Mouse (Mus musculus): ENCODE results near the gene Olfr283.
"Not testable (repeated sequence)": the region's sequence is repeated elsewhere in the genome, so short reads cannot be mapped to it uniquely, and the experiment has no call there.

Gene Olfr283

DNA sequence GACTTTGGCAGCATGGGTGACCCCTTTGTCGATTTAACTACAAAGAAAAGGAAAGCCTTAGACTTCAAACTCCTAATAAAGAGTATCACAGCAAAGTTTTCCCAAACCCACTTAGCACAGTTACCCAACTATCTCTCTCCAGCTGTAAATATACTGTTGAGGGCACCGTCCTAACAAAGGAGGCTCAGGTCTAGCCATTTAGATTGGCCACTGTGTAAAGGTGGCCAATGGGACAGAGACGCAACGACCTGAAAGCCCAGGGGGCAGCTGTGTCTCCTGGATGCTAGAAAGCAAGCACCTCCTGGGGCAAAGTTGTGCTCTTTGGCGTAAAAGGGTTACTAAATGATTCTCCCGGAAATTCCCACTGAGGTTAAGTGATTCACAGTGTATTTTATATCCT is at the start of gene Olfr283:
Gene Olfr283, minus strand, starts transcription at position 101 of the 400 bp plus-strand sequence.
- DNase-seq (ENCODE audit: low read depth): no peak

GRCm38 (mm10) chr15:98425188-98425587 is 44.4 kb upstream of the Olfr283 start:
- no peak for DNase-seq (ENCODE audit: low read depth)

DNA sequence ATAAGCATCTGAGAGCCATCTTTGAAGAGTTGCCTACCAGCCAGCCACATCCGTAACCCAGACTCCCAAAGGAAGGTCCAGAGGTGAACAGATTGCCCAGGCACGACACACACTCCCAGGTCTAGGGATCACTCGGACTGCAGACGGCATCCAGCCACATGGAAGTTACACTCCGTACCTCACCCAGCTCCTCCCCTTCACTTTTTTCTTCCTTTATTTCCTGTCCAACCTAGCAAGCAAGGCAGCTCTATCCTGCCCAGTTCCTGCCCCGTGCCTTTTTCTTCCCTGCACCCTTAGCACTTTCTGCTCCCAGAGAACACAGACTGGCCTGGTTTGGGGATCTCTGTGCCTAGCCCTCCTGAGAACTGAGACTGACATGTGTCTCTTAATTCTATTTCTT is 44.0 kb upstream of the Olfr283 start:
- no peak for DNase-seq (ENCODE audit: low read depth)

DNA sequence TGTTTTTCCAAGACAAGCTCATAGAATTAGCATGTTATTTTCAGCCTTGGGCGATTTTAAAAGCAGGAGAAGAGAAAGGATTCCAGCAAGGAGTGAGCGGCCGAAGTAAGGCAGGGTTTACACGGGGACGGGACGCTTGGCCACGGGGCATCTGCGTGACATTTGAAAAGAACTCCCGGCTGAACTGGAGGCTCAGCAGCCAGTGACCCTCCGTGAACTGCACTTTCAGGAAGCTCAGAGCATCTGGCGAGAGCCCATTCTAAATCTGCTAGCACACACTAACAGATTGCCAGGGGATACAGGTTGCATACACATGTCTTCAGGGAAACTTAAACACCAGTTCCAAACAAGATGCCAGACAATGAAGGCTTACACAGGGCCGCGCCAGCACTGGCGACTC is 43.6 kb upstream of the Olfr283 start:
- DNase-seq (ENCODE audit: low read depth): no peak

DNA sequence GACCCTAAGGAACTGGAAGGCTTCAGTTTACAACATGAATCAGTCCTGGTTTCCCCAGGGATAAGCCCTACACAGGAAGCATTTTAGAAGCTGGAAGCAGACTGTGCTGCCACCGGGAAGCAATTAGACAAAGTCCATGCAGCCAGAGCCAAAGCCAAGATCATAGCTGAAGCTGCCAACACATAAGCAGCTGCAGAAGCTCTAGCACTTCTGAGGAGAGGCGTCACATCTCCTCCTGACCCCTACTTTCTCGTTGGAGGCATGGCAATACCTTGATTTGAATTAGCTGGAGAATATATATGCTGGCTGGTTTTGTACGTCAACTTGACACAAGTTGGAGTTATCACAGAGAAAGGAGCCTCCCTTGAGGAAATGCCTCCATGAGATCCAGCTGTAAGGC is 40.2 kb upstream of the Olfr283 start:
- DNase-seq (ENCODE audit: low read depth): no peak

- DNase-seq (ENCODE audit: low read depth): no peak
These were observed 37.4 kb upstream of the Olfr283 start for GRCm38 (mm10) chr15:98418096-98418495.

DNA sequence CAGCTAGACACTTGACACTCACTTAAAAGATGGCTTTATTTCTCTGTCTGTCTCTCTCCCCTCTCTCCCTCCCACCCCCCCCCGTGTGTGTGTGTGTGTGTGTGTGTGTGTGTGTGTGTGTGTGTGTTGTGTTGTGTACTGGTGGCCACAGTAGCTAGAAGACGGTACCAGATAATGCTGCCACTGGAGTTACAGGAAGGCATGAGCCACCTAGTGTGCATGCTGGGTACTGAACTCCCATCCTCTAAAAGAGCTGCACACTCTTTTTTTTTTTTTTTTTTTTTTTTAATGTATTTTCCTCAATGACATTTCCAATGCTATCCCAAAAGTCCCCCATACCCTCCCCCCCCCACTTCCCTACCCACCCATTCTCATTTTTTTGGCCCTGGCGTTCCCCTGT is 36.5 kb upstream of the Olfr283 start:
- DNase-seq (ENCODE audit: low read depth): peak; percentile 12

GRCm38 (mm10) chr15:98416802-98417201 is 36.1 kb upstream of the Olfr283 start:
- not testable (repeated sequence) for DNase-seq (ENCODE audit: low read depth)

- no peak for DNase-seq (ENCODE audit: low read depth)
These were observed 35.2 kb upstream of the Olfr283 start for GRCm38 (mm10) chr15:98415996-98416395.

- no peak for DNase-seq (ENCODE audit: low read depth)
These were observed 29.5 kb upstream of the Olfr283 start for GRCm38 (mm10) chr15:98410249-98410648.

DNA sequence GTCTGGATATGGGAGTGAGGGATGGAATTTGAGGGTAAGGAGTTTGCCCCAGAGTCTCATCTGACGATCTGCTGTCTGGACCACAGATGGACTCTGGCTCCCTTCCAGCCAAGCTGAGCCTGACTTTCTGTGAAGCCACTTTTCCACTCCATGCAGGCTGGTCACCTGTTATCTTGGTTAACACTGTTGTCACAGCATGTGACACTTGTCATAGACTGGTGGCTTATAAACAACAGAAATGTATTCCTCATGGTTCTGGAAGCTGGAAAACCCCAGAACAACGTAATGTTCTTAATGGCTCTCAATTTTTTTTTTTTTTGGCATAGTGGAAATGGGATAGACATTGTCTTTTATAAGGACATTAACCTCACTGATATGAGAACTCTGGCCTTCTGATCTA is 28.9 kb upstream of the Olfr283 start:
- no peak for DNase-seq (ENCODE audit: low read depth)

DNA sequence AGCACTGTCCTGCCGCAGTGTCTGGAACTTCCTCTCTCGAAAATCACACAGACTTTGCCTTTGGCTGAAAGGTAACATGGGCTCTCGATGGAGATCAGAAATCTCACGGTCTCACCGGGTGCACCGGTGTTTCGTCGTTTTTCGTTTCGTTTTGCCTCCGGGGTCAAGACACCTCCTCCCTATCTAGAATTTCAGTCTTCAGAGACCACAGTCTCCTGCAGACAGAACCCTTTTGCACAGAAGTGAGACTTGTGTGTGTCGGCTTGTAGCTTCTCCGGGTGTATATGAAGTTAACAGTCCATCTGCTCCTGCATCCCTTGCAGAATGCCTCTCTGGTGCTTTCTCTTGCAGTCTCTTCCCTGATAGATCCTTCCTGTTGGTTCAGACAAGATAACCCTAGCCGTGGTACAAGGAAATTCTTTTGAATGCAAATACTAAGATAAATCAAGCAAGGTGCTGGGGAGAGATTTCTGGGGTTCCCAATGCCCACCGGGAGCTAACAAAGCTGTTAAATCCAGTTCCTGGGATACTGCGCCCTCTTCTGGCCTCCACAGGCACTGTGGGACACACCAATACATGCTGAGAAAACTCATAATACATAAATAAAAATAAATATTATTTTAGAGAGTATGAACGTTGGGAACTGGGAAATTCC is 27.8 kb upstream of the Olfr283 start:
- DNase-seq (ENCODE audit: low read depth): no peak

DNA sequence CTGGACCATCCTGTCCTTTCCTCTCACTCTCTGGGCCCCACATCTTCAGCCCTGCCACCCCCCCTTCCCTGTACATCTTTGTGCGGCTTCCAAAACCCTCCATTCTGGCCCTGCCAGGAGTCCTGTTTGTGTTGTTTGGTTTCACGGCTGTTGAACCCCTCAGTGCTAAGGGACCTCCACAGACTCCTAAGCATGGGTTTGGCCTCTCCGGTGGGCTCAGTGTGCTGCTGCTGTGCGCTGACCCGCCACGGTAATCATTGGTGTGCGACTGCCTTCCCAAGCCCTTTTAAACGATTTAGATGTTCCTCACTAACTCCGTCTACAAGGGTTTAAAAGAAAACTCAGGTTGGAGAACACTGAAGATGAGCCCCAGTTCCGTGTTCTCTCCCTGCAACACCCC is 21.6 kb upstream of the Olfr283 start:
- no peak for DNase-seq (ENCODE audit: low read depth)

- DNase-seq (ENCODE audit: low read depth): no peak
These were observed 16.4 kb upstream of the Olfr283 start for GRCm38 (mm10) chr15:98397136-98397535.

- DNase-seq (ENCODE audit: low read depth): no peak
These were observed 11.1 kb upstream of the Olfr283 start for GRCm38 (mm10) chr15:98391903-98392187.

DNA sequence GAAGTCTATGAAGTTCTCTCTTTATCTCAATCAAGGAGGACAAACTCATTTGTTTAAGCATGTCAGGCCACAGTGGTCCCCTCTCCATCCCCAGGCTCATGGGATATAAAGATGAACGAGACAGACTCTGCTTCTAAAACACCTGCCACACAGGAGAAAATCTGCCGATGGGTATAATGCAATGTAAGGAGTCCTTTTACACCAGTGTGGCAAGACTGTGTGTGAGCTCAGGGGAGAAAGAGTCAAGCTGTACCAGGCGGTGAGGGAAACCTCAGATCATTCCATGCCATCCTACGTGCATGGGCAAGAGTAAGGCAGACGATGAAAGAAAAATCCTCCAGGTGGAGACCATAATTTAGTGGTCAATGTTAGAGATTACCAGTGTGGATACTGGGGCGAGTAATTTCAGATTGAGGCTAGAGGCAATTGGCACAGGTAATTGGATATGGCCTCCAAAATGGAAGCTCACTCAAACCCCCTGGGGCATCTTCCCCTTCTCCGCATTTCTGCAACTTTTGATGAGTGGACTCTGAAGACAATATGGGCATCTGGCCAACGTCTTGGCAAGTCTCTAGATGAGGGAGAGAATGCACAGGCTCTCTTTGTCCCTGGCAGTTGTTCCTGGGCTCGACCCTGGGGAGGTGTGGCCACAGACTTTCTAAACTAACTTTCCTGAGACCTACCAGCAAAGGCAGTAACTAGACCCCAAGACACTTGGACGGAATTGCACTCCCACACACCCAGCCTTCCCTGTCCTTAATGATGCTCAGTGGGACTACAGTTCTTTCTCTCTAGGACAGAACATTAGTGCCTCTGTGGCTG is 10.5 kb upstream of the Olfr283 start:
- DNase-seq (ENCODE audit: low read depth): no peak

- peak; percentile 33 for DNase-seq (ENCODE audit: low read depth)
These were observed 9.1 kb upstream of the Olfr283 start for GRCm38 (mm10) chr15:98389796-98390195.

DNA sequence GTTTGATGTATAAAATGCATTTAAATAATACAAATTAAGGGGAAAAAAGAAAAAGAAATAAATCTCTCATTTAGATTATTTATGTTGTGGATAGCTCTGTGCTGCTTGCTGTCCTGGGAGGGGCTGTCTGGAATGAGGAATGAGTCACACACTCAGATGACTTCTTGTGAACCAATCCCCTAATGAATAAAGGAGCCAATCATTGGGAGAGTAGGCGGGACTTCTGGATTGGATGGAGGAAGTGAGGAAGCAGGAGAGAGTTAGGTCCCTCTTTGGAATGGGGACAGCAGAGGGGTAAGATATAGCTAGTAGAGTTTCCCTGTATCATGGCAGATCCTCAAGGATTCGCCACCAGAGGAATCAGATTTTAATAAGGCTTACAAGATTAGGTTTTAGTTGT is 6.9 kb upstream of the Olfr283 start:
- no peak for DNase-seq (ENCODE audit: low read depth)

GRCm38 (mm10) chr15:98378209-98378608 is 2.5 kb downstream of the Olfr283 start:
- no peak for DNase-seq (ENCODE audit: low read depth)

GRCm38 (mm10) chr15:98340887-98341286 is 39.9 kb downstream of the Olfr283 start, which contains the start of gene Olfr284:
TSS of gene Olfr284 (minus strand) at chr15:98340987.
- no peak for DNase-seq (ENCODE audit: low read depth)
